Mouse (Mus musculus): ENCODE results near the gene Hist1h4f. TPM values are rescaled to one million over a fixed set of nuclear protein-coding genes. Genes with fewer than 3 reads are reported as not detected.
A peak's percentile ranks its signal among the peaks of the same experiment; 100 is the strongest.
"Not testable (repeated sequence)": the region's sequence is repeated elsewhere in the genome, so short reads cannot be mapped to it uniquely, and the experiment has no call there.

The Hist1h4f gene
- polyA plus RNA-seq, 1 experiment = 1.4 TPM

- 43% methylated on average over 6 of the region's 6 CpGs for WGBS
- TF ChIP-seq POLR2A (IDR thresholded peaks at IDR 0.05; ENCODE audit: low read depth, low read length) = no peak
- TF ChIP-seq CTCF (conservative IDR thresholded peaks at IDR 0.05; ENCODE audit: insufficient read depth, insufficient read length, low read depth, low read length) = no peak
- no peaks in the 10 kb centered on the region for H3K27me3 ChIP-seq (replicated peaks; ENCODE audit: control insufficient read depth, insufficient read depth, low read length)
- no peak for DNase-seq
- H3K27ac ChIP-seq (ENCODE audit: insufficient read depth, low read depth, low read length) = no peak overlapping the region
- no peaks in the 10 kb centered on the region for H3K36me3 ChIP-seq (ENCODE audit: control insufficient read depth, insufficient read depth, low read length)
- no peak overlapping the region for H3K4me3 ChIP-seq (ENCODE audit: insufficient read depth, low read depth, low read length)
- H3K4me1 ChIP-seq (ENCODE audit: control insufficient read depth, insufficient read depth, low read length) = peaks cover 13% of the 10 kb centered on the region; the same call in 1 of the 2 replicates
These were observed 31.0 kb upstream of the Hist1h4f start for GRCm38 (mm10) chr13:23582219-23583056.

- no peaks in the 10 kb centered on the region for H3K27me3 ChIP-seq (replicated peaks; ENCODE audit: control insufficient read depth, insufficient read depth, low read length)
- peak; percentile 99 for DNase-seq
- WGBS = under 1% methylated on average over 43 of the region's 43 CpGs
- TF ChIP-seq POLR2A (IDR thresholded peaks at IDR 0.05; ENCODE audit: low read depth, low read length) (peak; percentile 97), CTCF (conservative IDR thresholded peaks at IDR 0.05; ENCODE audit: insufficient read depth, insufficient read length, low read depth, low read length) (no peak)
- H3K36me3 ChIP-seq (ENCODE audit: control insufficient read depth, insufficient read depth, low read length) = no peaks in the 10 kb centered on the region
- H3K4me1 ChIP-seq (ENCODE audit: control insufficient read depth, insufficient read depth, low read length) = peaks cover 13% of the 10 kb centered on the region; the same call in 1 of the 2 replicates
- no peak within 1 kb of the TSS; the same call in 1 of the 2 replicates for H3K27ac ChIP-seq (ENCODE audit: insufficient read depth, low read depth, low read length)
- H3K4me3 ChIP-seq (ENCODE audit: insufficient read depth, low read depth, low read length) = peak within 1 kb of the TSS; percentile 70
These were observed 30.2 kb upstream of the Hist1h4f start, which contains the start of gene Hist1h4d for GRCm38 (mm10) chr13:23581408-23582218. Gene Hist1h4d (plus strand): TSS chr13:23581598.

GRCm38 (mm10) chr13:23577835-23578234, 26.4 kb upstream of the Hist1h4f start:
- Histone ChIP-seq H3K27me3 (replicated peaks; ENCODE audit: control insufficient read depth, insufficient read depth, low read length) (0 out of 2 replicates have a peak, but pooled peaks cover 2% of the 10 kb centered on the region), H3K4me1 (ENCODE audit: control insufficient read depth, insufficient read depth, low read length) (peaks cover 6% of the 10 kb centered on the region; the same call in 1 of the 2 replicates), H3K4me3 (ENCODE audit: insufficient read depth, low read depth, low read length) (no peak overlapping the region), H3K36me3 (ENCODE audit: control insufficient read depth, insufficient read depth, low read length) (no peaks in the 10 kb centered on the region), H3K27ac (ENCODE audit: insufficient read depth, low read depth, low read length) (no peak overlapping the region)
- TF ChIP-seq CTCF (conservative IDR thresholded peaks at IDR 0.05; ENCODE audit: insufficient read depth, insufficient read length, low read depth, low read length) (no peak), POLR2A (IDR thresholded peaks at IDR 0.05; ENCODE audit: low read depth, low read length) (no peak)
- DNase-seq = no peak
- WGBS = 94% methylated on average over 1 of the region's 1 CpGs

- Histone ChIP-seq H3K4me3 (ENCODE audit: insufficient read depth, low read depth, low read length) (no peak overlapping the region), H3K36me3 (ENCODE audit: control insufficient read depth, insufficient read depth, low read length) (no peaks in the 10 kb centered on the region), H3K4me1 (ENCODE audit: control insufficient read depth, insufficient read depth, low read length) (peaks cover 6% of the 10 kb centered on the region; the same call in 1 of the 2 replicates), H3K27me3 (replicated peaks; ENCODE audit: control insufficient read depth, insufficient read depth, low read length) (0 out of 2 replicates have a peak, but pooled peaks cover 2% of the 10 kb centered on the region), H3K27ac (ENCODE audit: insufficient read depth, low read depth, low read length) (no peak overlapping the region)
- DNase-seq = no peak
- TF ChIP-seq POLR2A (IDR thresholded peaks at IDR 0.05; ENCODE audit: low read depth, low read length) (no peak), CTCF (conservative IDR thresholded peaks at IDR 0.05; ENCODE audit: insufficient read depth, insufficient read length, low read depth, low read length) (no peak)
- 73% methylated on average over 6 of the region's 6 CpGs for WGBS
These were observed 25.6 kb upstream of the Hist1h4f start for GRCm38 (mm10) chr13:23576906-23577639.

- Histone ChIP-seq H3K4me3 (ENCODE audit: insufficient read depth, low read depth, low read length) (no peak overlapping the region), H3K27me3 (replicated peaks; ENCODE audit: control insufficient read depth, insufficient read depth, low read length) (0 out of 2 replicates have a peak, but pooled peaks cover 2% of the 10 kb centered on the region), H3K27ac (ENCODE audit: insufficient read depth, low read depth, low read length) (no peak overlapping the region), H3K4me1 (ENCODE audit: control insufficient read depth, insufficient read depth, low read length) (no peaks in the 10 kb centered on the region; the same call in 1 of the 2 replicates), H3K36me3 (ENCODE audit: control insufficient read depth, insufficient read depth, low read length) (no peaks in the 10 kb centered on the region)
- WGBS = 71% methylated on average over 7 of the region's 7 CpGs
- TF ChIP-seq CTCF (conservative IDR thresholded peaks at IDR 0.05; ENCODE audit: insufficient read depth, insufficient read length, low read depth, low read length) (no peak), POLR2A (IDR thresholded peaks at IDR 0.05; ENCODE audit: low read depth, low read length) (no peak)
- no peak for DNase-seq
These were observed 25.0 kb upstream of the Hist1h4f start for GRCm38 (mm10) chr13:23576351-23576881.

GRCm38 (mm10) chr13:23575864-23576313, 24.4 kb upstream of the Hist1h4f start:
- not testable (repeated sequence) for H3K27me3 ChIP-seq (replicated peaks; ENCODE audit: control insufficient read depth, insufficient read depth, low read length); H3K4me1 ChIP-seq (ENCODE audit: control insufficient read depth, insufficient read depth, low read length); H3K36me3 ChIP-seq (ENCODE audit: control insufficient read depth, insufficient read depth, low read length); DNase-seq; H3K27ac ChIP-seq (ENCODE audit: insufficient read depth, low read depth, low read length)
- WGBS = 10% methylated on average over 12 of the region's 40 CpGs
- H3K4me3 ChIP-seq (ENCODE audit: insufficient read depth, low read depth, low read length) = peak overlapping the region; percentile 37; the same call in 1 of the 2 replicates

All from kidney, adult 2 months (tissue).